9 mouse cellular contexts compared by ENCODE assay signal in genomic region chr4:139636373-139636772, GRCm38 (mm10). TPM values are rescaled to one million over a fixed set of nuclear protein-coding genes. Genes with fewer than 3 reads are reported as not detected.
A peak's percentile ranks its signal among the peaks of the same experiment; 100 is the strongest.
DNase-seq lines count a peak whose midpoint lies in the region; ATAC-seq and TF ChIP-seq lines count a peak whose summit lies in the region.
"Had no signal": no experiment of that assay in that cellular context is flagged by ENCODE, and none has a peak within 500 bp of the region (broad histone marks: within the 10 kb centered on the region; RNA-seq: fewer than 3 reads in every experiment).

No protein-coding gene starts in this region.

- no peak for TF ChIP-seq POLR2A in spleen, adult 2 months (IDR thresholded peaks at IDR 0.05; ENCODE audit: low read depth, low read length)

- ATAC-seq in forebrain, embryonic 12.5 days (ENCODE audit: low FRiP score) = no peak
- ATAC-seq in embryonic facial prominence, embryonic 11.5 days (replicated peaks; ENCODE audit: insufficient number of reproducible peaks, low FRiP score, low TSS enrichment, low read depth) = no peak

- H3K36me3 ChIP-seq in forebrain, embryonic 10.5 days (replicated peaks) = peaks cover 19% of the 10 kb centered on the region
- 0 out of 2 replicates have a peak, but pooled peaks cover 10% of the 10 kb centered on the region for H3K36me3 ChIP-seq in forebrain, embryonic 12.5 days (replicated peaks)
- H3K36me3 ChIP-seq in embryonic facial prominence, embryonic 11.5 days (replicated peaks; ENCODE audit: control insufficient read depth, insufficient read depth, low read depth, low read length) = no peaks in the 10 kb centered on the region
- no peaks in the 10 kb centered on the region for H3K36me3 ChIP-seq in spleen, adult 2 months (ENCODE audit: control insufficient read depth, insufficient read depth, low read length)

- WGBS in forebrain, embryonic 10.5 days = 31% methylated on average over 7 of the region's 7 CpGs
- WGBS in forebrain, embryonic 12.5 days = 25% methylated on average over 7 of the region's 7 CpGs
- WGBS in embryonic facial prominence, embryonic 11.5 days = 28% methylated on average over 7 of the region's 7 CpGs
- WGBS in spleen, adult 2 months = 36% methylated on average over 7 of the region's 7 CpGs

- H3K27ac ChIP-seq in forebrain, embryonic 10.5 days = no peak overlapping the region
- no peak overlapping the region for H3K27ac ChIP-seq in forebrain, embryonic 12.5 days
- no peak overlapping the region for H3K27ac ChIP-seq in embryonic facial prominence, embryonic 11.5 days (replicated peaks; ENCODE audit: low read depth, low read length)
- no peak overlapping the region for H3K27ac ChIP-seq in layer of hippocampus, adult 2 months
- no peak overlapping the region for H3K27ac ChIP-seq in spleen, adult 2 months (ENCODE audit: insufficient read depth, low read length)

- peak; percentile 98 for TF ChIP-seq CTCF in layer of hippocampus, adult 2 months (conservative IDR thresholded peaks at IDR 0.05)
- peak; percentile 99 for TF ChIP-seq CTCF in spleen, adult 2 months (IDR thresholded peaks at IDR 0.05; ENCODE audit: extremely low read depth, insufficient read depth, insufficient read length, insufficient replicate concordance)

- H3K9me3 ChIP-seq in forebrain, embryonic 10.5 days = no peaks in the 10 kb centered on the region
- H3K9me3 ChIP-seq in forebrain, embryonic 12.5 days = no peaks in the 10 kb centered on the region
- no peaks in the 10 kb centered on the region for H3K9me3 ChIP-seq in embryonic facial prominence, embryonic 11.5 days (replicated peaks; ENCODE audit: control insufficient read depth, low read length)

- no peak overlapping the region for H3K9ac ChIP-seq in forebrain, embryonic 12.5 days
- H3K9ac ChIP-seq in embryonic facial prominence, embryonic 11.5 days (replicated peaks; ENCODE audit: low read length) = no peak overlapping the region

- no peak overlapping the region for H3K4me2 ChIP-seq in forebrain, embryonic 12.5 days
- H3K4me2 ChIP-seq in embryonic facial prominence, embryonic 11.5 days (ENCODE audit: low read depth, low read length) = no peak overlapping the region

- peaks cover 22% of the 10 kb centered on the region for H3K4me1 ChIP-seq in forebrain, embryonic 10.5 days
- H3K4me1 ChIP-seq in forebrain, embryonic 12.5 days = peaks cover 19% of the 10 kb centered on the region
- H3K4me1 ChIP-seq in embryonic facial prominence, embryonic 11.5 days (ENCODE audit: control insufficient read depth, insufficient read depth, low read length) = no peaks in the 10 kb centered on the region
- peaks cover 9% of the 10 kb centered on the region; the same call in 1 of the 2 replicates for H3K4me1 ChIP-seq in spleen, adult 2 months (ENCODE audit: control insufficient read depth, insufficient read depth, insufficient read length)

- peaks cover 25% of the 10 kb centered on the region for H3K27me3 ChIP-seq in forebrain, embryonic 10.5 days (ENCODE audit: poor library complexity, severe bottlenecking)
- H3K27me3 ChIP-seq in forebrain, embryonic 12.5 days = peaks cover 15% of the 10 kb centered on the region
- H3K27me3 ChIP-seq in embryonic facial prominence, embryonic 11.5 days (ENCODE audit: control insufficient read depth, insufficient read depth, low read length) = no peaks in the 10 kb centered on the region
- no peaks in the 10 kb centered on the region for H3K27me3 ChIP-seq in spleen, adult 2 months (ENCODE audit: control insufficient read depth, insufficient read depth, low read length)

- peak; percentile 71 for DNase-seq in forebrain, embryonic 10.5 days (ENCODE audit: extremely low spot score, low spot score)
- peak; percentile 41 for DNase-seq in 416B (ENCODE audit: low read depth)
- DNase-seq in adrenal gland, postnatal 25 days = peak; percentile 74
- DNase-seq in embryonic facial prominence, embryonic 11.5 days (ENCODE audit: low spot score) = peak; percentile 73
- peak; percentile 52 to 86 for DNase-seq in layer of hippocampus, adult 2 months (ENCODE audit: low spot score in 2 of 2)
- DNase-seq in lung, postnatal 25 days (ENCODE audit: low spot score) = peak; percentile 53
- DNase-seq in spleen, adult 2 months (ENCODE audit: low read depth in 1 of 2, low spot score in 2 of 2) = peak in 1 of 2 experiments; percentile 49

- no peak overlapping the region for H3K4me3 ChIP-seq in forebrain, embryonic 10.5 days
- H3K4me3 ChIP-seq in forebrain, embryonic 12.5 days (replicated peaks) = no peak overlapping the region
- no peak overlapping the region for H3K4me3 ChIP-seq in embryonic facial prominence, embryonic 11.5 days (ENCODE audit: low read depth, low read length)
- H3K4me3 ChIP-seq in layer of hippocampus, adult 2 months = no peak overlapping the region
- H3K4me3 ChIP-seq in spleen, adult 2 months (ENCODE audit: extremely low read depth, insufficient read depth, insufficient read length) = no peak overlapping the region

RNA-seq across cellular contexts. Expression of gene Aldh4a1, which starts 13.7 kb away (rescaled TPM):
- 22.7 and 22.8 TPM in 2 replicates for polyA plus RNA-seq in forebrain, embryonic 10.5 days (2016; fragmentation: Nextera tagmentation; extraction: Ambion mirVana)
- polyA plus RNA-seq in forebrain, embryonic 12.5 days (2016; fragmentation: Nextera tagmentation; extraction: Ambion mirVana) = 19.0 and 19.3 TPM in 2 replicates
- total RNA-seq in adrenal gland, postnatal 25 days (2021) = 124 and 138 TPM in 2 replicates
- polyA plus RNA-seq in embryonic facial prominence, embryonic 11.5 days (2014; fragmentation: Nextera tagmentation; extraction: Ambion mirVana) = 13.1 and 14.7 TPM in 2 replicates
- 10 to 100 TPM; 20.1 to 20.2 TPM for total RNA-seq in layer of hippocampus, adult 2 months (2021)
- 18.9 and 21.5 TPM in 2 replicates for polyA plus RNA-seq in spleen, adult 2 months (2012; rRNA removed)

RNA-seq across cellular contexts. Expression of gene Tas1r2, which starts 17.0 kb away (rescaled TPM):
- polyA plus RNA-seq in forebrain, embryonic 10.5 days (2016; fragmentation: Nextera tagmentation; extraction: Ambion mirVana) = not detected in 2 replicates
- not detected in 2 replicates for polyA plus RNA-seq in forebrain, embryonic 12.5 days (2016; fragmentation: Nextera tagmentation; extraction: Ambion mirVana)
- total RNA-seq in adrenal gland, postnatal 25 days (2021) = not detected in 2 replicates
- not detected in 2 replicates for polyA plus RNA-seq in embryonic facial prominence, embryonic 11.5 days (2014; fragmentation: Nextera tagmentation; extraction: Ambion mirVana)
- total RNA-seq in layer of hippocampus, adult 2 months (2021) = not detected
- polyA plus RNA-seq in spleen, adult 2 months (2012; rRNA removed) = not detected in 2 replicates
- polyA plus RNA-seq: heart, embryonic 16.5 days had no signal

RNA-seq across cellular contexts. Expression of gene Gm21969, which starts 33.4 kb away (rescaled TPM):
- polyA plus RNA-seq in forebrain, embryonic 10.5 days (2016; fragmentation: Nextera tagmentation; extraction: Ambion mirVana) = not detected in 2 replicates
- polyA plus RNA-seq in forebrain, embryonic 12.5 days (2016; fragmentation: Nextera tagmentation; extraction: Ambion mirVana) = not detected in 2 replicates
- total RNA-seq in adrenal gland, postnatal 25 days (2021) = not detected in 2 replicates
- polyA plus RNA-seq in embryonic facial prominence, embryonic 11.5 days (2014; fragmentation: Nextera tagmentation; extraction: Ambion mirVana) = not detected in 2 replicates
- total RNA-seq in layer of hippocampus, adult 2 months (2021) = not detected
- polyA plus RNA-seq in spleen, adult 2 months (2012; rRNA removed) = 0.01 TPM in 1 of 2 replicates, not detected in the other
- polyA plus RNA-seq: heart, embryonic 16.5 days had no signal
